Mouse (Mus musculus): Measurements from ENCODE around the gene Cog2.

Gene Cog2

GRCm38 (mm10) chr8:124520249-124521080, at the start of gene Cog2:
Gene Cog2 (plus strand): TSS chr8:124520767.
- DNase-seq (ENCODE audit: low spot score in 2 of 2), result peak; percentile 90 to 92

GRCm38 (mm10) chr8:124475690-124476089, 44.9 kb upstream of the Cog2 start:
- no peak for DNase-seq (ENCODE audit: low spot score in 2 of 2)

DNA sequence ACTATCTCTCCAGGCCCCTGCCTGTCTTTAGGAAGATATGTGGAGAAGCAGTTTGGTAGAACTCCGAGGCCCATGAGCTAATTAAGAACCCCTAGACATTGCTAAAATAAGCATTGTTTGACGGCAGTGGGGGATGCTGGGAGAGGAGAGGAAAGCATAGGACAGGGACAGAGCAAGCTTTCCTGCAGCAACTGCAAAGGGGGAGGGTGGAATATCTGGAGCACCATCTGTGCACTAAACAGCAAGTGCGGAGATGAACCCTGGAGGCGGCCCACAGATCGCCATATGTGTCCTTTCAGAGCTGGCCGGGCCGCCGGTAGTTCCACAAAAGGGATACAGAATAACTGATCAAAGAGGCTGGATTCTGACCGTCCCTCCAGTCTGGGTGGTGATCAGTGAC, 43.9 kb upstream of the Cog2 start:
- no peak for DNase-seq (ENCODE audit: low spot score in 2 of 2)

DNA sequence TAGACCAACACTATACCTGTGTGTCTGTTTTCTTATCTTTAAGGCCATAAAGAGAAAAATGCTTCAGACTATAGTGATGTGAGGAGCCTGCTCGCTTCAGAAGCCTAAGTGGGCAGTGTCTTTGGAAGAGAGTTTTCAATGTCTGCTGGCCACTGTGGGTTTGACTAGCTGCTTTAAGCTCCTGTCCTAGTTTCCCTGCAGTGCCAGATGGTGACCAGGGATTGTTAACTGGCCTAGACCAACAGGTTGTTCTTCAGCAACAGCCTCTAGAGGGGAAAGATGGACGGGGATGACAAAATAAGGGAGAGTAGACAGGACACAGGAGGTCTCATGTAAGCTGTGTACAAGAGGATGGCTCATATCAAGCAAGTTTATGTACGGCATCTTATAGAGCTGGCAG, 41.3 kb upstream of the Cog2 start:
- DNase-seq (ENCODE audit: low spot score in 2 of 2), result no peak

DNA sequence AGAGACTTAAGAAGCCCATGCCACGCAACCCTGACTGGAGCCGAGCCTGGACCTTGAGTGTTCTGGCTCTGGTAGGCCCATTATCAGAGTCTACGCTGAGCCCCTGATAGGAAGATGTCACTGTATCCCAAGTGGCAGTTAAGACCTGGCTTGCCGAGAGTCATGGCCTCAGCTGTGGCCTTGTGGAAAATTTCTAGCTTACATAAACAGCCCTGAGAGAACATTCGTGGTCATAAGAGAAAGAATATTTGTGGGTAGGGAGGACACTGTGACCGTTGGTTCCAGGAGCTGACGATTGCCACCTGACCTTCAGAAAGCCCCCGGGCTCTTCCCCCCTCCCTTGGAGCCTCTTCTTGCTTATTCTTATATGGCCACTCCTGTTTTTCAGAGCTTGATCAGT, 40.2 kb upstream of the Cog2 start:
- no peak for DNase-seq (ENCODE audit: low spot score in 2 of 2)

DNA sequence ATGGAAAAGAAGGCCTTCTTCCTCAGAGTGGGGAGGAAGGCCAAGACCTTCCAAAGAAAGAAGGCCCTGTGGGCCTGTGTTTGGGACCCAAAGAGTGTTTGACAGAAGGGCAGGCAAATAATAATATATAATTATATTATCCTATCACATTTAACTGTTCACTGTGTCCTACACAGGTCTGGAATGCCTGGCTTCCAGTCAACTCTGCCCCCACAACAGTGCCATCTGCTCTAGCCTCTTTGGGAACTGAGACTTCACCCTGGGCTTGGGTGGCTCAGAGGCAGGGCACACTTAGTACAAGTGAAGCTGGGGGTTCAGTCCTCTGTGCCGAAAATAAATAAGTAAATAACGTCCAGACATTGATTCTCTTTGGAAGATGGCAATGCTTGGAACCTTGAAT, 37.8 kb upstream of the Cog2 start:
- no peak for DNase-seq (ENCODE audit: low spot score in 2 of 2)

DNA sequence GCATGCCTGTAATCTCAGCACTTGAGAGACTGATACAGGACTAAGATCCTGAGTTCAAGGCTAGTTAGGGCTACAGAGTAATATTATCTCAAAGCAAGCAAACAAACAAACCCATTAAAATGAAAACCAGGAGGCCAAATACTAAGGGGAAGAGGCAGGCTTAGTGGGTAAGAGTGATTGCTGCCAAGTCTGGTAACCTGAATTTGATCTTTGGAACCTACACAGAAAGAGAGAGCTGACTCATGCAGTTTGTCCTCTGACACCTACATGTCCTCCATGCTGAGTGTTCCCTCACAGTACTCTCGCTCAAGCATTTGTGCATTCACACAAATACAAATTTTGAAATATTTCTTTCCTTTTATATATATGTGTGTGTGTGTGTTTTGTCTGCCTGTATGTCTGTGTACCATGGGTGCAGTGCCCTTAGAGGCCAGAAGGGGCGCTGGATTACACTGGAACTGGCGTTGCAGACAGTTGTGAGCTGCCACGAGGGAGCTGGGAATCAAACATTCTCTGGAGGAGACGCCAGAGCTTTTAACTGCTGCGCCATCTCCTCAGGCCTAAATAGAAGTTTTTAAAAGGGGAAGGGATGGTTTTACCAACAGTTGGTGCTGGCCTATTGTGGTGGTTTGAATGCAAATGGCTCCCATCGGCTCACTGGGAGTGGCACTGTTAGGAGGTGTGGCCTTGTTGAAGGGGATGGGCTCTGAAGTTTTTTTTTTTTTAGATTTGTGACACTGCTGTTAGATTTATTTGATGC, 37.0 kb upstream of the Cog2 start:
- DNase-seq (ENCODE audit: low spot score in 2 of 2), result no peak

DNA sequence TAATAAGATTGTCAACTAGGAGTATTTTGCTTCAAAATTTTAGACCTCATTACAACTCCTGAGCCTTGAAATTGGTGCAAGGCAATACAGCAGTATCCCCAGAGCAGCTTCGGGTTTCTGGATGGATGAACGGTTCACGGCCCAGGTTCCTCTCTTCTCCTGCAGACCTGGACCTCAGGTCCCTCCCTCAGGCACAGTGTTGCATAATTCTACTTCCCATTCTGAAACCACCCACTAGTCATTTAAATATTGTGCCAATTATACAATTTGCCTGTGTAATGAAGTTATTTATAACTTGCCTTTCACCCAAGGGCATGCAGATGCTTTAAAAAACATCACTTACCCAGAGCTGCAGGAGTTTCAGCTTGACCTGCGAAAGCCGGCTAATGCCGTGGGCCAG, 31.3 kb upstream of the Cog2 start:
- no peak for DNase-seq (ENCODE audit: low spot score in 2 of 2)

GRCm38 (mm10) chr8:124489786-124490185, 30.8 kb upstream of the Cog2 start:
- DNase-seq (ENCODE audit: low spot score in 2 of 2), result no peak

GRCm38 (mm10) chr8:124494397-124494796, 26.2 kb upstream of the Cog2 start:
- no peak for DNase-seq (ENCODE audit: low spot score in 2 of 2)

DNA sequence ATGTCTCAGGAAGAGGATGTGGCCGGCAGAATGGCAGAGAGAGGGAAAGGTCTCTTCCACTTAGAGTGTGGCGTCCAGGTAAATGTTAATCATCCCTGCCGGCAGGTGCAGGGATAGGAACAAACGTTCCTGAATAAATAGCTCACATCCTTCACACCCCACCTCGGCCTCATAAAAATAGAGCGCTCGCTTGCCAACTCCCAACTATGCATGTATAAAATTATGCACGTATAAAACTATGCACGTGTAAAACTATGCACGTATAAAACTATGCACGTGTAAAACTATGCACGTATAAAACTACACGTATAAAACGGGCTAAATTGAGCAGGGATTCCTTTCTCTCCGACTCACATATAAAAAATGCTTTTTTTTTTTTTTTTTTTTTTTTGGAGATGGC, 25.6 kb upstream of the Cog2 start:
- DNase-seq (ENCODE audit: low spot score in 2 of 2), result no peak

- no peak for DNase-seq (ENCODE audit: low spot score in 2 of 2)
Measured at GRCm38 (mm10) chr8:124495676-124496075, 24.9 kb upstream of the Cog2 start.

DNA sequence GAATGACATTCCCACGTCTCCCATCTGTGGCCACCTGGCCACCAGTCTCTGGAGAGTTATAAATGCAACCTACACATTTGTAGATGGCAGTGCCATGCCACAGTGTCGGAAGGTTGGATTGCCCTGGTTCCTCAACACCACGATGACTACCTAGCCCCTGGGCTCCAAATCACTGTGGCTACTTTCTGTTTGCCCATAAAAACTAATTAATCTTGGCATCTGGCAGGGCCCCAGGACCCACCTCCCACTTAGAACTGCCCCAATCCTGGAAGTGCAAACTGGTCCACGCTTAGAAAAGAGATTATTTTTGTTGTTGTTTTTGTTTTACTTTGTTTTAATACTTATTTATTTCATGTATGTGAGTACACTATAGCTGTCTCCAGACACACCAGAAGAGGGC, 24.3 kb upstream of the Cog2 start:
- no peak for DNase-seq (ENCODE audit: low spot score in 2 of 2)

GRCm38 (mm10) chr8:124496871-124497270, 23.7 kb upstream of the Cog2 start:
- no peak for DNase-seq (ENCODE audit: low spot score in 2 of 2)

DNA sequence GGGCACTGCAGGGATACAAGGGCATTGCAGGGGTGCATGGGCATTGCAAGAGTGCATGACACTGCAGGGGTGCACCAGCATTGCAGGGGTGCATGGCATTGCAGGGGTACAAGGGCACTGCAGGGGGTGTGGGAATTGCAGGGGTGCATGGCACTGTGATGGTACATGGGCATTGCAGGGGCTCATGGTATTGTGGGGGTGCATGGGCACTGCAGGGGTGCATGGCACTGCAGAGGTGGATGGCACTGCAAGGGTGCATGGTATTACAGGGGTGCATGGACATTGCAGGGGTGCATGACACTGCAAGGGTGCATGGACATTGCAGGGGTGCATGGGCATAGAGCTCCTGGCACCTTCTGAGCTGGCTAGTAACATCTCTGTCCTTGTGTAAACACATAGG, 22.2 kb upstream of the Cog2 start:
- no peak for DNase-seq (ENCODE audit: low spot score in 2 of 2)

GRCm38 (mm10) chr8:124499236-124499937, 21.2 kb upstream of the Cog2 start:
- no peak for DNase-seq (ENCODE audit: low spot score in 2 of 2)

DNA sequence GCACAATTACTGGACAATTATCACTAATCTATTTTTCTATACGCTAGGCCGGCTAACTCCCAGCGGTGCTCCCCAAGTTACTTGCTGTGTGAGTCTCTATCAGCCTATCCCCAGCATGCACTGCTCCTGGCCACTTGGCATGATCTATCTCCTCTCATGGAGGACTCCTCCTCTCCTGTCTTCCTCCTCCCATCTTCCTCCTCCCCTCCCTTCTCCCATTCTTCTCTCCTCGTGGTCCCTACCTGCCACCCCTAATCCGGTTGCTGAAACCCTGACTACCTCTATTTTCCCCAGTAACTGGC, 20.7 kb upstream of the Cog2 start:
- no peak for DNase-seq (ENCODE audit: low spot score in 2 of 2)

DNA sequence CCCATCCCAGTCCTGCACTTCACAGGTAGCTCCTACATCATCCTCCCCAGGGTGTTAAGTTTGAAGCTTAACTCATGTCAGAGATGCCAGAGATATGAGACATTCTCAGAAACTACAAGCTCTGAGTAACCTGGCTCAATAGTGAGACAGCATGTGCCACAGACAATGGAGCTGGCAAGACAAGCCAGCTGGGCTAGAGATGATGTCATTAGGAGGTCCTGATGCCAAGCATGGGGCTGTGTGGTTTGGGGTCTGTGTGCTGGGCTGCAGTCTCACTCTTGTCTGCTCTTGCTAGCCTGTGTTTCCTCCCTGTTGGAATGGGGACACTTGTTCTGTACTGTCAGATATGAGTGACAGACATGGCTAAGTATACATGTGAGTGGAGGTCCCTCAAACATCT, 14.9 kb upstream of the Cog2 start:
- DNase-seq (ENCODE audit: low spot score in 2 of 2), result no peak

DNA sequence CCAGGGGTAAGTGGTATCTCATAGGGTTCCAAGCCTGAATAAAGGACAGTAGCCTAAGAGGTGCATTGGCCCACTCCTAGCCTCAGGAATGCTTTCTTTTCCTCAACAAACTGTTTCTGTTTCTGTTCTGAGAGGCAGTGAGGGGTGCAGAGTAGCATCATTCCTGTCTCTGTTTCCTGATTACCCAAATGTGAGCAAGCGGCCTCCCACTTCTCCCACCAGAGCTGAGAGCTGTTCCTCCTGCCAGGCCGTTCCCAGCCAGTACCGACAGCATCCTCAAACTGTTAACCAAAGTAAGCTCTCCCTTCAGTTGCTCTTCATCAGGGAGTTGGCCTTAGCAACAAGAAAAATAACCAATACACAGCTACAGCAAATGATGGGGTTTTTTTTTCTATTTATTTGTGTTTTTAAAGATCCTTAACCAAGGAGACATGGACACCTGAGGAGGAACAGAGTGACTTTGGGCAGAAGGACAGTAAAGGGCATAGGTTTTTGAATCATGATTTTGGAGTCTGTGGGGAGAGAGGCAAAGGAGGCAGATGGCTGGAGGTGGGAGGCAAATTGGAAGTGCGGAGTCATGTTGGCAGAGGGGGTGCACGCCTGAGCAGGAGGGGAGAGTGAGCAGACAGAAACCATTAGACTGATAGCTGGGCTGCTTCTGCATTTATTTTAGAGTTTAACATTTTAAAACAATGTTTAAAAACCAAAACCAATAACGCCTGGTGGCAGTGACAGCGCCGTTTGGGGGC, 12.8 kb upstream of the Cog2 start:
- no peak for DNase-seq (ENCODE audit: low spot score in 2 of 2)

DNA sequence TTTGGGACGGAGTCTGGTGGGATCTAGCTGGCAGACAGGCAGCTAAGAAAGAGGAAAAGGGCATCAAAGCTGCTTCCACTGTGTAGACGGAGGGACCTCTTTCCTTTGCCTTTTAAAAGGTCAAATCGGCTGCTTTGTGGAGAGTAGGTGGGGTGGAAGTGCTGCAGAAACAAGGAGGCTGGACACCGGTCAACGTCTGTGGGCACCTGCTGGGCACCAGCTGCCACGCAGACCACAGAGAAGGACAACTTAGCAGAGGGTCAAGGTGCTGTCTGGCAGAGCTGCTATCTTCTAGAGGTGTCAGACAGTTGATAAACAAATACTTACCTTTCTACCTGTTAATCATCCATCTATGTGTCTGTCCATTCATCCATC, 12.3 kb upstream of the Cog2 start:
- no peak for DNase-seq (ENCODE audit: low spot score in 2 of 2)

DNA sequence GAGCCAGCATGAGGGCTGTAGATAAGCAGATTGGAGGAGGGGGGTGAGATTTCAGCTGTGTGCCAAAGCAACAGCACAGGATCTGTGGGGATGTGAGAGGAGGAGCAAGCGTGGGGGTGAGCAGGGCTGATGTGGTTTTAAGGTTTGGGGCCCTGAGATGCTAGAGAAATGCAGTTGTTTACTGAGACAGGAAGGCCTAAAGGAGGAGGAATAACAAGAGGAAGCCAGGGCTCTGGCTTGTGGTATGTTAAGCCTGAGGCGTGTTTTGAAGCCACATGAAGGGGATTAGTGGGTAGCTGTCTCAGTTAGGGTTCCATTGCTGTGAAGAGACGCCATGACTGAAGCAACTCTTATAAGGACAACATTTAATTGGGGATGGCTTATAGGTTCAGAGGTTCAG, 11.4 kb upstream of the Cog2 start:
- DNase-seq (ENCODE audit: low spot score in 2 of 2), result no peak

DNA sequence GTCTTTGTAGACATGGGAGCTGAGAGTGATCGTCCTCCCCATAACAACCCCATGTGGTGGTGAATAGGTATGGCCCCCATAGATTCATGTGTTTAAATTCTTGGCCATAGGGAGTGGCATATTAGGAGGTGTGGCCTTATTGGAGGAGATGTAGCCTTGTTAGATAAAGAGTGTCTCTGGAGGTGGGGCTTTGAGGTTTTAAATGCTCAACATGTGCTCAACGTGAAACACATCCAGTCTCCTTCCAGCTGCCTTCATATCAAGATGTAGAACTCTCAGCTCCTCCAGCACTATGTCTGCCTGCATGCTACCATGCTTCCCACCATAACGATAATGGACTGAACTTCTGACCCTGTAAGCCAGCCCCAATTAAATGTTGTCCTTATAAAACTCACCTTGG, 4.5 kb upstream of the Cog2 start:
- no peak for DNase-seq (ENCODE audit: low spot score in 2 of 2)

Data from heart, adult 9 months (tissue).